8 mouse cellular contexts compared by ENCODE assay signal in the genomic region with DNA sequence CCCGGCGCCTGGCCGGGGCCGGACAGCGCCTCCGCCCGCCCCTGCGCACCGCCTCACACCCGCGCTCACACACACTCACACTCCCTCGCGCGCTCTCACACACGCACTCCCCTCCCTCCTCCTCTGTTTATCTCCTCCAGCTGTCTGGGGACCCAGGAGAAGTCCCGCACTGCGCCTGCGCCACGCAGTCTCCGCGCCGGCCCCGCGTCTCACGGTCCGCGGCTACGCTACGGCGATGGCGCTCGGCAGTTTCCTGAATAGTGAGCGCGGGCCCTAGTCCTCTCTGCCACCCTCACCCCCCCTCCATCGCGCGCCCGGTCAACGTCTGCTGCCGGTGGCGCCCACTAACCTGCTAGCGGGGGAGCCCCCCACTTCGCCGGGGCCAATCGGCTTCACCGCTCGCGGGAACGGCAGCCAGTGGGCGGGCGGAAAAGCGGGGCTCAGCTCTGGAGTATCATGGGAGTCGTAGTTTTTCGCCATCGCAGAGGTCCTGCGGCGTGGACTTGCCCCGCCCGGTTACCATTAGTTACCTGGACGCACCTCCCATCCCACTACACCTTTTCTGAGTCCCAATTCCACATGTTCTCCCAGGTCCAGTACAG. TPM values are rescaled to one million over a fixed set of nuclear protein-coding genes. Genes with fewer than 3 reads are reported as not detected.
A peak's percentile ranks its signal among the peaks of the same experiment; 100 is the strongest.
DNase-seq lines count a peak whose midpoint lies in the region; ATAC-seq lines count a peak whose summit lies in the region.

No protein-coding gene starts in this region.

- H3K4me3 ChIP-seq in hindbrain, embryonic 14.5 days (replicated peaks; ENCODE audit: low read length): peak overlapping the region; percentile 97

- ATAC-seq in hindbrain, embryonic 14.5 days (ENCODE audit: low FRiP score): peak; percentile 98

- peak; percentile 93 for DNase-seq in NIH3T3 (ENCODE audit: low read depth)
- peak; percentile 99 to 100 for DNase-seq in cerebellum, postnatal 10 days
- peak; percentile 95 for DNase-seq in frontal cortex, postnatal 14 days (ENCODE audit: low spot score in 2 of 2)
- peak; percentile 99 for DNase-seq in hindbrain, embryonic 14.5 days (ENCODE audit: low spot score)
- DNase-seq in layer of hippocampus, postnatal 36 days: peak; percentile 99 to 100
- peak; percentile 98 for DNase-seq in lung, postnatal 36 days
- peak; percentile 98 for DNase-seq in retina, postnatal 1 day
- peak; percentile 98 for DNase-seq in urinary bladder, adult 18-20 months (ENCODE audit: low spot score in 2 of 2)

- peak overlapping the region; percentile 92 for H3K9ac ChIP-seq in hindbrain, embryonic 14.5 days

- peak overlapping the region; percentile 86 for H3K4me2 ChIP-seq in hindbrain, embryonic 14.5 days (replicated peaks)

- 1% methylated on average over 59 of the region's 60 CpGs for WGBS in hindbrain, embryonic 14.5 days

- H3K9me3 ChIP-seq in hindbrain, embryonic 14.5 days (ENCODE audit: control insufficient read depth, low read length): no peaks in the 10 kb centered on the region

- no peaks in the 10 kb centered on the region; the same call in 1 of the 2 replicates for H3K27me3 ChIP-seq in hindbrain, embryonic 14.5 days (ENCODE audit: control insufficient read depth, insufficient read depth, low read length)

- peak overlapping the region; percentile 83 for H3K27ac ChIP-seq in hindbrain, embryonic 14.5 days

- H3K36me3 ChIP-seq in hindbrain, embryonic 14.5 days (replicated peaks; ENCODE audit: control insufficient read depth, insufficient read depth): no peaks in the 10 kb centered on the region

- peaks cover 8% of the 10 kb centered on the region; the same call in 1 of the 2 replicates for H3K4me1 ChIP-seq in hindbrain, embryonic 14.5 days (replicated peaks; ENCODE audit: control insufficient read depth, insufficient read depth, low read length)

RNA-seq across cellular contexts. Expression of gene Wdtc1, which starts 14.0 kb away (rescaled TPM):
- polyA plus RNA-seq in hindbrain, embryonic 14.5 days (2014; fragmentation: Nextera tagmentation; extraction: Ambion mirVana): 25.6 and 27.0 TPM in 2 replicates
- 10 to 100 TPM; 78.5 to 78.9 TPM for total RNA-seq in layer of hippocampus, postnatal 36 days (2021)

RNA-seq across cellular contexts. Expression of gene Slc9a1, which starts 30.3 kb away (rescaled TPM):
- polyA plus RNA-seq in hindbrain, embryonic 14.5 days (2014; fragmentation: Nextera tagmentation; extraction: Ambion mirVana): 8.5 and 9.0 TPM in 2 replicates
- total RNA-seq in layer of hippocampus, postnatal 36 days (2021): 10 to 100 TPM; 60.1 to 63.9 TPM

Comparison
In these comparisons a context has a peak if more than half of its experiments do, and no peak if none do; other contexts are left out.
1. Peak in every context shown above with its lines: DNase-seq, ATAC-seq, H3K4me3 ChIP-seq and H3K27ac ChIP-seq.